Mouse (Mus musculus) midbrain, embryonic 14.5 days (tissue): ENCODE data around the gene Gpr4. TPM values are rescaled to one million over a fixed set of nuclear protein-coding genes. Genes with fewer than 3 reads are reported as not detected.

Source experiments
- ATAC-seq: fragments of 200-750 bp; cut with Nextera tagmentation; 2 replicates; pipeline ENCODE4 v1.8.0; 2017; ENCODE audit warnings: moderate number of reproducible peaks, moderate library complexity; ENCODE audit not compliant: low FRiP score, low TSS enrichment
- DNase-seq: peaks from one replicate; pipeline ENCODE4 v3.0.0-alpha.2; 2015
- H3K27ac ChIP-seq: fragments of 300-500 bp; sonication (generic); replicated peaks from 2 replicates; pipeline ENCODE4 v1.5.1; 2014; ENCODE audit warnings: mild to moderate bottlenecking, low read depth, low read length, moderate library complexity
- H3K27me3 ChIP-seq: fragments of 300-500 bp; sonication (generic); 2 replicates; pipeline ENCODE4 v1.6.1; 2014; ENCODE audit warnings: low read length, control low read depth, mixed read lengths; ENCODE audit not compliant: control insufficient read depth, insufficient read depth
- H3K36me3 ChIP-seq: fragments of 300-500 bp; sonication (generic); 2 replicates; pipeline ENCODE4 v1.6.1; 2014; ENCODE audit warnings: low read length, control low read depth; ENCODE audit not compliant: control insufficient read depth, insufficient read depth
- H3K4me1 ChIP-seq: fragments of 300-500 bp; sonication (generic); 2 replicates; pipeline ENCODE4 v1.6.1; 2014; ENCODE audit warnings: mild to moderate bottlenecking, antibody characterized with exemption, low read length, control low read depth; ENCODE audit not compliant: control insufficient read depth, insufficient read depth
- H3K4me2 ChIP-seq: fragments of 300-500 bp; sonication (generic); 2 replicates; pipeline ENCODE4 v1.6.1; 2014; ENCODE audit warnings: mild to moderate bottlenecking, low read length, moderate library complexity
- H3K4me3 ChIP-seq: fragments of 300-500 bp; sonication (generic); replicated peaks from 2 replicates; pipeline ENCODE4 v1.5.1; 2014; ENCODE audit warnings: low read depth, low read length
- H3K9ac ChIP-seq: fragments of 300-500 bp; sonication (generic); replicated peaks from 2 replicates; pipeline ENCODE4 v1.6.1; 2014; ENCODE audit warnings: mild to moderate bottlenecking, low read length, moderate library complexity
- H3K9me3 ChIP-seq: fragments of 300-500 bp; sonication (generic); 2 replicates; pipeline ENCODE4 v1.6.1; 2016; ENCODE audit warnings: low read length, control low read depth, mixed read lengths; ENCODE audit not compliant: control insufficient read depth
- WGBS: fragments of 180-500 bp; shearing (Covaris S2); extraction: QIAGEN DNeasy Blood & Tissue Kit; methylation state at CpG from one replicate; pipeline ENCODE4 v1.1.7; 2014; 5-methylcytosine and 5-hydroxymethylcytosine counted together
- polyA plus RNA-seq: library from polyadenylated mRNA; unstranded; fragments of >200 nt; fragmentation: Nextera tagmentation; extraction: Ambion mirVana; gene quantifications from 2 replicates; pipeline ENCODE4 v1.2.1, GENCODE M21; 2014

Gpr4 gene
- polyA plus RNA-seq, 1 experiment from 2014 or later, result 2.5 TPM

GRCm38 (mm10) chr7:19227883-19228792 lies 15.8 kb downstream of the Gpr4 start, which contains the start of gene Opa3:
TSS of gene Opa3 (plus strand) at chr7:19228334.
- peak within 1 kb of the TSS; percentile 100 for H3K27ac ChIP-seq
- peaks cover 14% of the 10 kb centered on the region for H3K36me3 ChIP-seq
- peak within 1 kb of the TSS; percentile 79 for H3K9ac ChIP-seq
- H3K4me3 ChIP-seq, result peak within 1 kb of the TSS; percentile 65
- no peaks in the 10 kb centered on the region for H3K9me3 ChIP-seq
- H3K4me2 ChIP-seq, result peak within 1 kb of the TSS; percentile 92
- WGBS, result under 1% methylated on average over 89 of the region's 91 CpGs
- peak; percentile 95 for ATAC-seq
- no peaks in the 10 kb centered on the region for H3K27me3 ChIP-seq
- peaks cover 19% of the 10 kb centered on the region for H3K4me1 ChIP-seq
- DNase-seq, result peak; percentile 100

- H3K4me1 ChIP-seq, result peaks cover 19% of the 10 kb centered on the region
- H3K27me3 ChIP-seq, result no peaks in the 10 kb centered on the region
- ATAC-seq (no peak), DNase-seq (no peak)
- peaks cover 14% of the 10 kb centered on the region for H3K36me3 ChIP-seq
- peak overlapping the region; percentile 79 for H3K9ac ChIP-seq
- peak overlapping the region; percentile 92 for H3K4me2 ChIP-seq
- WGBS, result 0% methylated on average over 14 of the region's 14 CpGs
- H3K27ac ChIP-seq, result peak overlapping the region; percentile 100
- H3K9me3 ChIP-seq, result no peaks in the 10 kb centered on the region
- H3K4me3 ChIP-seq, result peak overlapping the region; percentile 65
Measured at GRCm38 (mm10) chr7:19228793-19229148, 16.4 kb downstream of the Gpr4 start.

DNA sequence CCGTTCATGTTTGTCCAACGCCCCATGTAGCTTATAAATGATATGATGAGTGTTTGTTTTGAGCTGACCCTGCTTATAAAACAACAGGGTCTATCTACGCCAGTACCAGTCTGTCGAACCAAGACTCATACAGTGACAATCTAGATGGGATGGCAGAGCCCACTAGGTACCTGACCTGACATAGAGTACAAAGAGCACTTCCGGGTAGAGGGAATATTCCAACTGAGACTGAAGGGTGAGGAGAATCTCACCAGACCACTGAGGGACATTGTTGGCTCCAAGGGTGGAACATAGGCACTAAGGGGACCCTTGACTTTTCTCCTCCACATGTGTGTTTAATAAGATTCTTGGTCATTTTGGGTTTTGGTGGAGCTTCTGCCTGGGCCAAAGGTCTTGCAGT lies 17.1 kb downstream of the Gpr4 start:
- peak overlapping the region; percentile 100 for H3K27ac ChIP-seq
- no peak for DNase-seq
- WGBS, result 44% methylated on average over 5 of the region's 5 CpGs
- H3K36me3 ChIP-seq, result peaks cover 14% of the 10 kb centered on the region
- no peaks in the 10 kb centered on the region for H3K9me3 ChIP-seq
- H3K4me1 ChIP-seq, result peaks cover 19% of the 10 kb centered on the region
- H3K9ac ChIP-seq, result peak overlapping the region; percentile 79
- ATAC-seq, result no peak
- no peaks in the 10 kb centered on the region for H3K27me3 ChIP-seq
- peak overlapping the region; percentile 92 for H3K4me2 ChIP-seq
- peak overlapping the region; percentile 65 for H3K4me3 ChIP-seq

GRCm38 (mm10) chr7:19230041-19230580 lies 17.8 kb downstream of the Gpr4 start:
- WGBS, result 96% methylated on average over 2 of the region's 2 CpGs
- H3K4me1 ChIP-seq, result peaks cover 19% of the 10 kb centered on the region
- H3K9me3 ChIP-seq, result no peaks in the 10 kb centered on the region
- H3K9ac ChIP-seq, result no peak overlapping the region
- H3K27me3 ChIP-seq, result no peaks in the 10 kb centered on the region
- no peak overlapping the region for H3K4me3 ChIP-seq
- no peak for ATAC-seq
- DNase-seq, result no peak
- H3K4me2 ChIP-seq, result peak overlapping the region; percentile 92; the same call in 1 of the 2 replicates
- H3K36me3 ChIP-seq, result peaks cover 14% of the 10 kb centered on the region
- H3K27ac ChIP-seq, result no peak overlapping the region

- 95% methylated on average over 5 of the region's 5 CpGs for WGBS
- no peak overlapping the region for H3K4me2 ChIP-seq
- H3K27ac ChIP-seq, result no peak overlapping the region
- peaks cover 8% of the 10 kb centered on the region for H3K36me3 ChIP-seq
- no peaks in the 10 kb centered on the region for H3K9me3 ChIP-seq
- no peak overlapping the region for H3K4me3 ChIP-seq
- peaks cover 19% of the 10 kb centered on the region for H3K4me1 ChIP-seq
- no peak overlapping the region for H3K9ac ChIP-seq
- DNase-seq (no peak), ATAC-seq (no peak)
- H3K27me3 ChIP-seq, result no peaks in the 10 kb centered on the region
Measured at GRCm38 (mm10) chr7:19230899-19231298, 18.6 kb downstream of the Gpr4 start.

- H3K9ac ChIP-seq, result no peak overlapping the region
- 87% methylated on average over 3 of the region's 3 CpGs for WGBS
- peaks cover 16% of the 10 kb centered on the region for H3K4me1 ChIP-seq
- no peak overlapping the region for H3K27ac ChIP-seq
- H3K4me3 ChIP-seq, result no peak overlapping the region
- H3K27me3 ChIP-seq, result no peaks in the 10 kb centered on the region
- H3K36me3 ChIP-seq, result peaks cover 8% of the 10 kb centered on the region
- H3K4me2 ChIP-seq, result no peak overlapping the region
- ATAC-seq, result no peak
- DNase-seq, result no peak
- H3K9me3 ChIP-seq, result no peaks in the 10 kb centered on the region
Measured at GRCm38 (mm10) chr7:19231849-19232248, 19.5 kb downstream of the Gpr4 start.

GRCm38 (mm10) chr7:19234652-19235051 lies 22.3 kb downstream of the Gpr4 start:
- Histone ChIP-seq H3K27me3 (no peaks in the 10 kb centered on the region), H3K27ac (no peak overlapping the region), H3K36me3 (peaks cover 8% of the 10 kb centered on the region), H3K4me3 (no peak overlapping the region), H3K4me1 (peaks cover 5% of the 10 kb centered on the region), H3K9ac (no peak overlapping the region), H3K9me3 (no peaks in the 10 kb centered on the region), H3K4me2 (no peak overlapping the region)
- WGBS, result 84% methylated on average over 5 of the region's 5 CpGs
- DNase-seq (no peak), ATAC-seq (no peak)

DNA sequence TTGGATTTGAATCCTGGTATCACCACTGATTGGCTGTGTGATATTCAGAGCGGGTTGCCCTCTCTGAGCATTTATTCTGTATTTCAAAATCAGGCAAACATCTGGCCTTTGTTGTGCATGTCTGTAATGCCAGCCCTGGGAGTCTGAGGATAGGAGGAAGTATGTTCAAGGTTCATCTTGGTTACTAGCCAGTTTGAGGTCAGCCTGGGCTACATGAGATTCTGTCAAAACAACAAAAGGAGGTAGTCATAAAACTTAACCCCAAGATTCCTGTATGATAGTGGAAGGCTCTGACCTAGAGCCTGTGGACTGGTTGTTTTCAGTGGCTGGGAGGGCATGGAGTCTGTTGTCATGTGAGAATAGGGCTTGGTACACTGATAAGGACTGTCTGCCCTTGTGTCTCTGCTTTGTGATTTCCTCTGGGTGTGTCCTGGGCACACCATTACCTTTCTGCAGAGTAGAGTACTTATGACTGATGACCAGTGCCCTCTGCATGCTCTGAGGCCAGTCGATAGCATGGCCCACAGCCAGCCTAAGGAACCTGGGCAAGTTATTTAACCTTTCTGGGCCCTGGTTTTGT lies 22.8 kb downstream of the Gpr4 start:
- WGBS, result 96% methylated on average over 2 of the region's 2 CpGs
- Histone ChIP-seq H3K36me3 (peaks cover 8% of the 10 kb centered on the region), H3K4me2 (no peak overlapping the region), H3K27me3 (no peaks in the 10 kb centered on the region), H3K9me3 (no peaks in the 10 kb centered on the region), H3K9ac (no peak overlapping the region), H3K4me1 (no peaks in the 10 kb centered on the region), H3K27ac (no peak overlapping the region), H3K4me3 (no peak overlapping the region)
- no peak for DNase-seq
- no peak for ATAC-seq
